Mouse (Mus musculus): ENCODE results near the gene Gripap1.

GRCm38 (mm10) chrX:7764657-7765280 is 24.8 kb upstream of the Gripap1 start:
- TF ChIP-seq CTCF (IDR thresholded peaks at IDR 0.05; ENCODE audit: extremely low read depth, insufficient read length, insufficient replicate concordance, low read depth, low read length) (no peak), POLR2A (IDR thresholded peaks at IDR 0.05; ENCODE audit: low read depth, low read length) (no peak)
